Mouse (Mus musculus) ES-Bruce4 (cell line): ENCODE measurements around the gene Flot2. TPM values are rescaled to one million over a fixed set of nuclear protein-coding genes. Genes with fewer than 3 reads are reported as not detected.
"Not testable (repeated sequence)": the region's sequence is repeated elsewhere in the genome, so short reads cannot be mapped to it uniquely, and the experiment has no call there.

ENCODE experiments used
- H3K27ac ChIP-seq: 2 replicates; pipeline ENCODE4 v1.5.1; 2012; ENCODE audit warnings: low read length, inconsistent platforms; ENCODE audit not compliant: insufficient read depth
- H3K27me3 ChIP-seq: 2 replicates; pipeline ENCODE4 v1.6.1; 2012; ENCODE audit warnings: mild to moderate bottlenecking, low read length, inconsistent platforms; ENCODE audit not compliant: control insufficient read depth, poor library complexity, insufficient read depth, severe bottlenecking
- H3K36me3 ChIP-seq: 2 replicates; pipeline ENCODE4 v1.6.1; 2012; ENCODE audit warnings: inconsistent platforms, mild to moderate bottlenecking, low read length, moderate library complexity; ENCODE audit not compliant: control insufficient read depth, poor library complexity, insufficient read depth, severe bottlenecking
- H3K4me1 ChIP-seq: one replicate; pipeline ENCODE4 v1.8.1; 2011; ENCODE audit warnings: low read length; ENCODE audit not compliant: control insufficient read depth, insufficient read depth
- H3K4me3 ChIP-seq: 2 replicates; pipeline ENCODE4 v1.5.1; 2011; ENCODE audit warnings: low read depth, mild to moderate bottlenecking, low read length
- H3K9ac ChIP-seq: 2 replicates; pipeline ENCODE4 v1.6.1; 2012; ENCODE audit warnings: low read depth, mild to moderate bottlenecking, inconsistent platforms; ENCODE audit not compliant: poor library complexity, severe bottlenecking
- H3K9me3 ChIP-seq: replicated peaks from 2 replicates; pipeline ENCODE4 v1.6.1; 2012; ENCODE audit warnings: mild to moderate bottlenecking, low read length, inconsistent platforms; ENCODE audit not compliant: control insufficient read depth, poor library complexity, insufficient read depth, severe bottlenecking
- CTCF ChIP-seq: IDR thresholded peaks from one replicate; pipeline ENCODE4 v1.8.1; 2011; ENCODE audit warnings: low read depth, low read length
- EP300 ChIP-seq: IDR thresholded peaks from 2 replicates; pipeline ENCODE4 v1.6.1; 2011; ENCODE audit warnings: low read depth, low read length; ENCODE audit not compliant: insufficient read depth
- POLR2A ChIP-seq: IDR thresholded peaks from one replicate; pipeline ENCODE4 v1.8.1; 2011; ENCODE audit warnings: low read length; ENCODE audit not compliant: insufficient read depth
- polyA plus RNA-seq: library from polyadenylated mRNA; stranded (reverse); fragments of >200 nt; gene quantifications from 2 replicates; pipeline ENCODE4 v1.2.4, GENCODE M21; 2011; ENCODE audit warnings: low read depth; ENCODE audit not compliant: missing spikeins, insufficient read depth, insufficient read length

The Flot2 gene
- polyA plus RNA-seq, 1 experiment: 76.6 TPM

- Histone ChIP-seq H3K9ac (no peak overlapping the region), H3K36me3 (no peaks in the 10 kb centered on the region; the same call in 1 of the 2 replicates), H3K27me3 (no peaks in the 10 kb centered on the region), H3K27ac (no peak overlapping the region), H3K4me3 (no peak overlapping the region), H3K9me3 (no peaks in the 10 kb centered on the region), H3K4me1 (no peaks in the 10 kb centered on the region)
- no peak for TF ChIP-seq POLR2A
- TF ChIP-seq CTCF: no peak
- TF ChIP-seq EP300: no peak
These were observed 3.7 kb upstream of the Flot2 start for GRCm38 (mm10) chr11:78033931-78034617.

GRCm38 (mm10) chr11:78036791-78037190, 940 bp upstream of the Flot2 start:
- TF ChIP-seq POLR2A (no peak), CTCF (no peak), EP300 (no peak)
- H3K36me3 ChIP-seq: no peaks in the 10 kb centered on the region; the same call in 1 of the 2 replicates
- no peaks in the 10 kb centered on the region for H3K4me1 ChIP-seq
- H3K4me3 ChIP-seq: no peak overlapping the region
- H3K27me3 ChIP-seq: no peaks in the 10 kb centered on the region
- H3K9me3 ChIP-seq: no peaks in the 10 kb centered on the region
- no peak overlapping the region for H3K27ac ChIP-seq
- H3K9ac ChIP-seq: no peak overlapping the region

- no peak for TF ChIP-seq CTCF
- TF ChIP-seq POLR2A: no peak
- TF ChIP-seq EP300: no peak
- Histone ChIP-seq H3K27me3 (no peaks in the 10 kb centered on the region), H3K9me3 (no peaks in the 10 kb centered on the region), H3K4me1 (no peaks in the 10 kb centered on the region), H3K27ac (peak overlapping the region; percentile 68), H3K36me3 (no peaks in the 10 kb centered on the region), H3K4me3 (no peak overlapping the region), H3K9ac (no peak overlapping the region)
These were observed 3.1 kb downstream of the Flot2 start for GRCm38 (mm10) chr11:78040878-78041277.

GRCm38 (mm10) chr11:78042290-78042870, 4.6 kb downstream of the Flot2 start:
- H3K27ac ChIP-seq, H3K27me3 ChIP-seq, H3K9me3 ChIP-seq, H3K36me3 ChIP-seq, H3K9ac ChIP-seq, H3K4me1 ChIP-seq, H3K4me3 ChIP-seq: not testable (repeated sequence)

GRCm38 (mm10) chr11:78044758-78045251, 7.1 kb downstream of the Flot2 start:
- Histone ChIP-seq H3K9ac (no peak overlapping the region), H3K27ac (no peak overlapping the region), H3K36me3 (no peaks in the 10 kb centered on the region), H3K4me1 (no peaks in the 10 kb centered on the region), H3K4me3 (no peak overlapping the region), H3K27me3 (no peaks in the 10 kb centered on the region), H3K9me3 (no peaks in the 10 kb centered on the region)
- TF ChIP-seq POLR2A: no peak
- no peak for TF ChIP-seq CTCF
- no peak for TF ChIP-seq EP300

GRCm38 (mm10) chr11:78048637-78049036, 10.9 kb downstream of the Flot2 start:
- not testable (repeated sequence) for H3K9me3 ChIP-seq, H3K27ac ChIP-seq, H3K4me1 ChIP-seq, H3K27me3 ChIP-seq, H3K4me3 ChIP-seq, H3K9ac ChIP-seq, H3K36me3 ChIP-seq
